ENCODE assay signal across 7 mouse cellular contexts in the genomic region with DNA sequence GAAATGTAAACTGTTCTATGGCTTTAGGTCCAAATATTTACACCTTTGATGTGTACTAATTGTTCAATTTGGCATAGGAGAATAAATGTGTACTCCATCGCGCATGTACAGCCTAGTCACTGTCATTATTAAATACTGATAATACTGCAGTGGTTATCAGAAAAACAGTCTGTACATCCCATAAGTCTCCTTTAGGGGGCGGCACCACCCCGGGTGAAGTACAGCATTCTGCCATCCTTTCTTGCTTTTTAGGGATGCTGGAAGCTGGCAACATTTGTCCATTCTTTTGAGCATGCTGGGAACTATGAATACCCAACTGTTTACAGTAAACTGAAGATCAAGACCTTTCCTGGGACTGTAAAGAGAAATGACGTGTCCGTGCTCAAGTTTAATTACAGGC.
DNase-seq lines count a peak whose midpoint lies in the region; ATAC-seq lines count a peak whose summit lies in the region.

No protein-coding gene starts in this region.

- H3K36me3 ChIP-seq in neural tube, embryonic 14.5 days (ENCODE audit: control insufficient read depth, insufficient read depth, low read length) = no peaks in the 10 kb centered on the region
- no peaks in the 10 kb centered on the region for H3K36me3 ChIP-seq in neural tube, embryonic 15.5 days

- 75% methylated on average over 6 of the region's 6 CpGs for WGBS in neural tube, embryonic 14.5 days
- 68% methylated on average over 6 of the region's 6 CpGs for WGBS in neural tube, embryonic 15.5 days

- peak; percentile 46; the same call in 1 of the 2 replicates for ATAC-seq in neural tube, embryonic 14.5 days (ENCODE audit: low read depth)
- ATAC-seq in neural tube, embryonic 15.5 days (ENCODE audit: low FRiP score) = no peak
- ATAC-seq in megakaryocyte-erythroid progenitor cell, adult 5-6 weeks (replicated peaks; ENCODE audit: low FRiP score, low TSS enrichment, poor library complexity, severe bottlenecking) = no peak

- no peaks in the 10 kb centered on the region for H3K4me1 ChIP-seq in neural tube, embryonic 14.5 days (ENCODE audit: control insufficient read depth, insufficient read depth, low read length)
- H3K4me1 ChIP-seq in neural tube, embryonic 15.5 days = peaks cover 9% of the 10 kb centered on the region

- H3K9me3 ChIP-seq in neural tube, embryonic 14.5 days (ENCODE audit: control insufficient read depth, low read length) = no peaks in the 10 kb centered on the region
- H3K9me3 ChIP-seq in neural tube, embryonic 15.5 days (replicated peaks) = no peaks in the 10 kb centered on the region

- peak; percentile 60 for DNase-seq in cerebellum, adult 8-10 months
- peak; percentile 59 to 81 for DNase-seq in layer of hippocampus, postnatal 14 days (ENCODE audit: low spot score in 2 of 2)
- no peak for DNase-seq in urinary bladder, postnatal 14 days (ENCODE audit: low spot score)
- DNase-seq in heart, postnatal 36 days = no peak

- no peak overlapping the region for H3K27ac ChIP-seq in neural tube, embryonic 14.5 days (ENCODE audit: low read depth, low read length)
- no peak overlapping the region for H3K27ac ChIP-seq in neural tube, embryonic 15.5 days (replicated peaks)

- no peaks in the 10 kb centered on the region for H3K27me3 ChIP-seq in neural tube, embryonic 14.5 days (ENCODE audit: control insufficient read depth, insufficient read depth, low read length)
- no peaks in the 10 kb centered on the region for H3K27me3 ChIP-seq in neural tube, embryonic 15.5 days (replicated peaks)

- no peak overlapping the region for H3K4me2 ChIP-seq in neural tube, embryonic 14.5 days (ENCODE audit: low read depth, low read length)
- no peak overlapping the region for H3K4me2 ChIP-seq in neural tube, embryonic 15.5 days

- intact Hi-C loops in heart, postnatal 36 days (cut with DNase I) = no loop called here

- no peak overlapping the region for H3K9ac ChIP-seq in neural tube, embryonic 14.5 days (replicated peaks; ENCODE audit: low read depth, low read length)
- H3K9ac ChIP-seq in neural tube, embryonic 15.5 days (replicated peaks) = no peak overlapping the region

- H3K4me3 ChIP-seq in neural tube, embryonic 14.5 days (ENCODE audit: low read depth, low read length) = no peak overlapping the region
- H3K4me3 ChIP-seq in neural tube, embryonic 15.5 days (replicated peaks) = no peak overlapping the region

Comparison
In these comparisons a context has a peak if more than half of its experiments do, and no peak if none do; other contexts are left out.
1. DNase-seq: peak in cerebellum, adult 8-10 months (single experiment) and layer of hippocampus, postnatal 14 days (2 of 2); none in urinary bladder, postnatal 14 days (single experiment) and heart, postnatal 36 days (0 of 2).